Mouse (Mus musculus): ENCODE measurements around the gene Grk6.

DNA sequence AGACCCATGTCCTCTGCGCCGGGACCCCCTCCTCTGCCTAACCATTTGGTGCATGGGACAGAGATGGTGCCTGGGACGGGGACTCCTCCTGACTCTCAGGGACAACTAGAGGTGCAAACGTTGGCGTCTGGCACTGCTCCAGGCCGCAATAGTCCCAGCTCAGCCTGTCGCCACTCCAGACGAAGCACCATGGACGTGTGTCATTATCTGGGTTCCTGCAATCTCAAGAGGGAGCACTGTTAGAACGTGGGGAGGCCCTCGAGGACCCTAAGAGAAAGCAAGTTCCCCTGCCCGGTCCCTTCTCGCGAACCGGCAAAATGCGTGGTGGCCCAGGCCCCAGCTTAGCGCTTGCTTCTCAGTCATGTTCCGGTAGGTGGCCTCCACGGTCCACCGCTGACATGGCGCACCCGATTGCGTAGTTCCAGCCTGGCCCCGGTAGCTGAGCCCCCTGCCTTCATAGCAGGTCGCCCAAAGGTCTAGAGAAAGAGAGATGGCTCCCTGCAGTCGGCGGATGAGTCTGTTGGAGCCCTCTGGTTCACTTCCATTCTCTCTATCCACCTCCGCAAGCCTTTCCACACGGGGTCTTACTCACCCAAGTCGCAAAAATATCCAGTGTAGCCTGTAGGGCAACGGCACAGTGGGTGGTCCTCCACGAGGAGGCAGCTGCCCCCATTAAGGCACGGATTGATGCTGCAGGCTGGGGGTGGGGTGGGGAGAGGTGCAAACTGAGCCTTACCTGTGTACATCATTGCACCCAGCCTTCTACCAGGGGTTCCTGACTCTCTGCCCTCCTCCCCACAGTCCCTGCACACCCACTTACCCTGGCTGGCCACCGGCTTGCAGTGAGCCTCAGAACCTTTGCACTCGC is 23.7 kb upstream of the Grk6 start:
- TF ChIP-seq MYOG (IDR thresholded peaks at IDR 0.05; ENCODE audit: control insufficient read depth in 1 of 3, insufficient read depth in 1 of 3, insufficient read length in 2 of 3, low read depth in 2 of 3) (no peak), MAX (IDR thresholded peaks at IDR 0.05; ENCODE audit: low read depth) (no peak), REST (IDR thresholded peaks at IDR 0.05; ENCODE audit: insufficient read depth, insufficient read length) (no peak), POLR2A (IDR thresholded peaks at IDR 0.05; ENCODE audit: insufficient read length, low read depth) (no peak), POLR2AphosphoS2 (IDR thresholded peaks at IDR 0.05; ENCODE audit: insufficient read length, low read depth) (no peak), E2F4 (IDR thresholded peaks at IDR 0.05; ENCODE audit: insufficient read depth) (no peak), USF1 (IDR thresholded peaks at IDR 0.05; ENCODE audit: low read depth) (no peak), TCF3 (IDR thresholded peaks at IDR 0.05; ENCODE audit: insufficient read length, low read depth) (no peak), TCF12 (IDR thresholded peaks at IDR 0.05; ENCODE audit: insufficient read depth, poor library complexity, severe bottlenecking) (no peak)

Measured in myocyte (in vitro differentiated cells).